Mouse (Mus musculus): Measurements from ENCODE around the gene Negr1. TPM values are rescaled to one million over a fixed set of nuclear protein-coding genes. Genes with fewer than 3 reads are reported as not detected.

Negr1 gene
- polyA plus RNA-seq, 1 experiment = 0.02 TPM

DNA sequence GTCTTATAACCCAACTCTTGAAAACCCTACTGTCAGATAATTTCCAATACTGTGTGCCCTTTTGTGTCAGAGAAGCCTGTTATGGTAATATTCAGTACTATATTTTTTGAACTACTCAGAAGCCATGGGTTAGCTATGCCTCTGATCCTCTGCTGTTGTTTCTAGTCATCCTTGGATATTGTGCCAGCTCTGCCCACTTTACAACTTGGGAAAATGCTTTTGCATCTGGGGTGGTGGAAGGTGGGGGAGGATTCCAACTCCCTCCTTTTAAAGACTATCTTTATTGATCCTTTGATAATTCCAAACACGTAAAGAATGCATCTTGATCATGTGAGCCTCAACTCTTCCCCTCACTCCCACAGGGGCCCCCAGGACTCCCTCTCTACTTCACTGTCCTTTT is 361.6 kb downstream of the Negr1 start:
- Histone ChIP-seq H3K79me2 (ENCODE audit: control insufficient read depth, insufficient read depth) (no peaks in the 10 kb centered on the region), H3K4me3 (ENCODE audit: insufficient read depth, poor library complexity, severe bottlenecking) (no peak overlapping the region), H3ac (ENCODE audit: control insufficient read depth, insufficient read length, low read depth) (no peak overlapping the region), H3K79me3 (ENCODE audit: low read depth) (no peaks in the 10 kb centered on the region), H3K36me3 (ENCODE audit: control insufficient read depth, insufficient read depth) (no peaks in the 10 kb centered on the region), H3K27me3 (ENCODE audit: control insufficient read depth, insufficient read depth, insufficient read length) (no peaks in the 10 kb centered on the region)
- TF ChIP-seq CEBPB (IDR thresholded peaks at IDR 0.05; ENCODE audit: low read depth) (no peak), MAX (IDR thresholded peaks at IDR 0.05) (no peak)

DNA sequence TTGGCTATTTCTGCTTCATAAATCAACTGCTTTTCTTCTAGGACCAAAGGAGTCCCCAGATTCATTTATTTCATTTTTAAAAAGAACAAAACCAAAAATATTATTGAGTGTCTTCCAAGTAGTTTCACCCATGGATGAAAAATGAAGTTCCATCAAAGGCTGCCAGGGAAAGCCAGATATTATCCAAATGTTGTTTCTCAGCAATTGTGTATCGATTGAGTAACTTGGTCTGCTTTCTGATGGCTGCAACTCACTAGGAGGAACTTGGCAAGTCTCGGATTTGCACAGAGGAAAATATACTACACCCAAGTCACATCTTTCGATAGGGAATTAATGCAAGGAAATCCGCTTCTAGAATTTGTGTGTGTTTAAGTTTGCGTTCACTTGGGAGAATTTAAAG is 363.5 kb downstream of the Negr1 start:
- Histone ChIP-seq H3K36me3 (ENCODE audit: control insufficient read depth, insufficient read depth) (no peaks in the 10 kb centered on the region), H3K79me3 (ENCODE audit: low read depth) (no peaks in the 10 kb centered on the region), H3K79me2 (ENCODE audit: control insufficient read depth, insufficient read depth) (no peaks in the 10 kb centered on the region), H3ac (ENCODE audit: control insufficient read depth, insufficient read length, low read depth) (no peak overlapping the region), H3K4me3 (ENCODE audit: insufficient read depth, poor library complexity, severe bottlenecking) (no peak overlapping the region), H3K27me3 (ENCODE audit: control insufficient read depth, insufficient read depth, insufficient read length) (no peaks in the 10 kb centered on the region)
- no peak for TF ChIP-seq FOSL1 (IDR thresholded peaks at IDR 0.05; ENCODE audit: insufficient read depth, low read length, poor library complexity, severe bottlenecking)
- TF ChIP-seq MYOG (IDR thresholded peaks at IDR 0.05; ENCODE audit: control insufficient read depth, extremely low read depth, insufficient read length) = no peak
- TF ChIP-seq USF1 (IDR thresholded peaks at IDR 0.05; ENCODE audit: low read depth) = no peak
- no peak for TF ChIP-seq MYOD1 (IDR thresholded peaks at IDR 0.05; ENCODE audit: control insufficient read depth, insufficient read length, low read depth)
- no peak for TF ChIP-seq MAX (IDR thresholded peaks at IDR 0.05)
- no peak for TF ChIP-seq CEBPB (IDR thresholded peaks at IDR 0.05; ENCODE audit: low read depth)

DNA sequence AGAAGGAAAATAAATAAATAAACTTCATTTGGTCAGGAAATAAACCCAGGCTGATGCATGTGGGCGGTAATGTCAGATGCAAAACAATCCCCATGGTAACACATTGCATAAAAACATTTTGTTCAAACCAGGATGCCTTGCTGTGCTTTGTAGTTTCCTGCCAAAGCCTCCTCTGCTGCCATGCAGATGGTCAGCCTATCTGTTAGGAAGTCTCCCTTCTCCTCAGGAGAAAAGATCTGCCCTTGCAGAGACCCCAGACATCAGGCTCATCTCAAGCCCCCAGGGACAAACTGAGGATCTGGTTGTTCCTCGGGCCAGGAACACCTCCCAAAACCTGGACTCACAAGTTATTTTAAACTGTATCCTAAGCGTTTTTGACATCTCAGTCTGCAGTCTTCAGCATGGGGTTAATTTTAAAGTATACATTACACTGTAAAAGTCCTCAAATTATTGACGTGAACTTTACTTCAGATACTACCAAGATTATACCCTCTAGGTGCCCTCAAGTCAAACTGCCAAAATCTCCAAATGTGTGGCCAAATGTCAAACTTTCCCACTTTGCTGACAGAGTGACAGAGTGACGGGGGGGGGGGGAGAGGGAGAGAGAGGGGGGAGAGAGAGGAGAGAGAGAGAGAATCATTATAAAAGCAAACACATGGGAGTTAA is 366.9 kb downstream of the Negr1 start:
- Histone ChIP-seq H3K79me3 (ENCODE audit: low read depth) (no peaks in the 10 kb centered on the region), H3K36me3 (ENCODE audit: control insufficient read depth, insufficient read depth) (no peaks in the 10 kb centered on the region), H3K27me3 (ENCODE audit: control insufficient read depth, insufficient read depth, insufficient read length) (no peaks in the 10 kb centered on the region), H3K79me2 (ENCODE audit: control insufficient read depth, insufficient read depth) (no peaks in the 10 kb centered on the region), H3ac (ENCODE audit: control insufficient read depth, insufficient read length, low read depth) (no peak overlapping the region), H3K4me3 (ENCODE audit: insufficient read depth, poor library complexity, severe bottlenecking) (no peak overlapping the region)
- TF ChIP-seq MYOG (IDR thresholded peaks at IDR 0.05; ENCODE audit: control insufficient read depth, extremely low read depth, insufficient read length) = no peak

DNA sequence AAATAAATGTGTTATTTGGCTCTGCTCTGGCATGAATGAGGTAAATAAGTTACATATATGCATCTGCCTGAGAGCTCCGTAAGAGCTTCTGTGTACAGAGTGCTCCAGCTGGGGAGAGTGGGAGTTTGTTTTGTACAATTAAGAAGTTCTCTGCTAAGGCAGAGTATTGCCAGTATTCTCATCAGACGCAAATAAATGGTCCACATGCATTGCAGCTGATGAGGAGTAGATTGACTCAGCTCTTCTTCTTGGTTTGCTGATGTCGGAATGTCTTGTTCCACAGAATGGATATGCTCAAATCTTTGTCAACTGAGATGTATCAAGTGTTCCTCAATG is 367.4 kb downstream of the Negr1 start:
- Histone ChIP-seq H3K4me3 (ENCODE audit: insufficient read depth, poor library complexity, severe bottlenecking) (no peak overlapping the region), H3K79me3 (ENCODE audit: low read depth) (no peaks in the 10 kb centered on the region), H3ac (ENCODE audit: control insufficient read depth, insufficient read length, low read depth) (no peak overlapping the region), H3K79me2 (ENCODE audit: control insufficient read depth, insufficient read depth) (no peaks in the 10 kb centered on the region), H3K36me3 (ENCODE audit: control insufficient read depth, insufficient read depth) (no peaks in the 10 kb centered on the region), H3K27me3 (ENCODE audit: control insufficient read depth, insufficient read depth, insufficient read length) (no peaks in the 10 kb centered on the region)
- TF ChIP-seq MAX (IDR thresholded peaks at IDR 0.05) = no peak
- TF ChIP-seq MYOG (IDR thresholded peaks at IDR 0.05; ENCODE audit: control insufficient read depth, extremely low read depth, insufficient read length) = no peak
- no peak for TF ChIP-seq MYOD1 (IDR thresholded peaks at IDR 0.05; ENCODE audit: control insufficient read depth, insufficient read length, low read depth)

DNA sequence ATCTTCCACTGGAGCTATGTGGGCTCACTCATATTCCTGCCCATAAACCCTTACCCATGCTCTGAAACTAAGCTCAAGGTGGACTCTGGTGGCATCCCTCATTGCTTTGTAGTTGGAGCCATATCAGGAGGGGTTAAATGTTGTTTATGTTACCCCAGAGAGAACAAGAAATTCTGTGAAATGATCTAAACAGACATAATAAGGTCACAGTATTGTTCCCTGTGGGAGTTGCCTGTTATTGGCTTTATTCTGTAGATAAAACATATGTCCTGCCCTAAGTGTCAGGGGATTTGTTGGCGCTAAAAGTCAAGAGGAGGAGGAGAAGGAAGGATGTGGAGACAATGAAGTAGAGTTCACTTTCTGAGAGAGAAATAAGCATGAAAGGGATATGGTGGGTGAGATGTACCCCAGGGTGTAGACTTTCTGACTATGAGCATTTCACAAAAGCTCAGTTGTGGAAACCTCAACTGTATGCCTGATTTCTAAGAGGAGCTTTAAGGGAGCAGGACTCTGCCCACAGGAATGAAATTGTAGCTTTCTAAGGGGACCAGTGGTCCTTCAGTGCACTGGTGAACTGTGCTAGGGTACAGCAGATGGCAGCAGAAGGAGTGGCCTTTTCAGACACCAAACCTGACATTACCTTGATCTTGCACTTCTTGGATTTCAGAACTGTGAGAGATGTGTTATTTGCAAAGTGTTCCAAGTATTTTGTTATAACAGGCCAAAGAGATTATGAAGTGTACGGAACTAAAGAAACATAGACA is 368.3 kb downstream of the Negr1 start:
- H3K4me3 ChIP-seq (ENCODE audit: insufficient read depth, poor library complexity, severe bottlenecking) = no peak overlapping the region
- no peak overlapping the region for H3ac ChIP-seq (ENCODE audit: control insufficient read depth, insufficient read length, low read depth)
- H3K79me3 ChIP-seq (ENCODE audit: low read depth) = no peaks in the 10 kb centered on the region
- no peaks in the 10 kb centered on the region for H3K79me2 ChIP-seq (ENCODE audit: control insufficient read depth, insufficient read depth)
- H3K27me3 ChIP-seq (ENCODE audit: control insufficient read depth, insufficient read depth, insufficient read length) = no peaks in the 10 kb centered on the region
- H3K36me3 ChIP-seq (ENCODE audit: control insufficient read depth, insufficient read depth) = no peaks in the 10 kb centered on the region
- no peak for TF ChIP-seq FOSL1 (IDR thresholded peaks at IDR 0.05; ENCODE audit: insufficient read depth, low read length, poor library complexity, severe bottlenecking)
- no peak for TF ChIP-seq CEBPB (IDR thresholded peaks at IDR 0.05; ENCODE audit: low read depth)
- no peak for TF ChIP-seq MYOD1 (IDR thresholded peaks at IDR 0.05; ENCODE audit: control insufficient read depth, insufficient read length, low read depth)
- TF ChIP-seq MAX (IDR thresholded peaks at IDR 0.05) = no peak
- no peak for TF ChIP-seq MYOG (IDR thresholded peaks at IDR 0.05; ENCODE audit: control insufficient read depth, extremely low read depth, insufficient read length)
- no peak for TF ChIP-seq USF1 (IDR thresholded peaks at IDR 0.05; ENCODE audit: low read depth)
- no peak for TF ChIP-seq CTCF (IDR thresholded peaks at IDR 0.05; ENCODE audit: control insufficient read depth, insufficient read depth, insufficient read length)

DNA sequence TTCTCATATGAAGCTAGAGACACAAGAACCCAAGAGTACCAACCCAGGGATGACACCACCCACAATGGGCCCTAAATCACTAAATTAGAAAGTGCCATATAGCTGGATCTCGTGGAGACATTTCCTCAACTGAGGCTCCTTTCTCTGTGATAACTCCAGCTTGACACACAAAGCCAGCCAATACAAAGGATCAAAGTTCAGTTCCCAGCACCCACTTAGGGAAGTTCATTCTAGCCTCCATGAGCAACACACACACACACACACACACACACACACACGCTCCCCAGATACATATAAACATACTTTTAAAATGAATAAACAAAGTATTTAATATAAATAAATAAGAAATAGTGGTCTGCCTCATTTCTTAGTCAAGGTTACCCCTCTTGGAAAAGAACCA is 369.4 kb downstream of the Negr1 start:
- H3ac ChIP-seq (ENCODE audit: control insufficient read depth, insufficient read length, low read depth) = no peak overlapping the region
- no peak overlapping the region for H3K4me3 ChIP-seq (ENCODE audit: insufficient read depth, poor library complexity, severe bottlenecking)
- no peaks in the 10 kb centered on the region for H3K79me2 ChIP-seq (ENCODE audit: control insufficient read depth, insufficient read depth)
- no peak for TF ChIP-seq MAX (IDR thresholded peaks at IDR 0.05)
- no peak for TF ChIP-seq MYOD1 (IDR thresholded peaks at IDR 0.05; ENCODE audit: control insufficient read depth, insufficient read length, low read depth)
- no peak for TF ChIP-seq FOSL1 (IDR thresholded peaks at IDR 0.05; ENCODE audit: insufficient read depth, low read length, poor library complexity, severe bottlenecking)
- no peak for TF ChIP-seq CTCF (IDR thresholded peaks at IDR 0.05; ENCODE audit: control insufficient read depth, insufficient read depth, insufficient read length)
- TF ChIP-seq MYOG (IDR thresholded peaks at IDR 0.05; ENCODE audit: control insufficient read depth, extremely low read depth, insufficient read length) = no peak
- TF ChIP-seq CEBPB (IDR thresholded peaks at IDR 0.05; ENCODE audit: low read depth) = no peak
- no peak for TF ChIP-seq USF1 (IDR thresholded peaks at IDR 0.05; ENCODE audit: low read depth)
- no peaks in the 10 kb centered on the region for H3K79me3 ChIP-seq (ENCODE audit: low read depth)
- no peaks in the 10 kb centered on the region for H3K36me3 ChIP-seq (ENCODE audit: control insufficient read depth, insufficient read depth)
- no peaks in the 10 kb centered on the region for H3K27me3 ChIP-seq (ENCODE audit: control insufficient read depth, insufficient read depth, insufficient read length)
